Mouse (Mus musculus) heart, embryonic 15.5 days (tissue): ENCODE measurements around the gene Ppp1r14c. TPM values are rescaled to one million over a fixed set of nuclear protein-coding genes. Genes with fewer than 3 reads are reported as not detected.

Experiments
- ATAC-seq: fragments of 200-750 bp; cut with Nextera tagmentation; replicated peaks from 2 replicates; pipeline ENCODE4 v1.8.0; 2017; ENCODE audit warnings: low read depth, moderate TSS enrichment; ENCODE audit not compliant: insufficient number of reproducible peaks, insufficient read depth, low FRiP score
- H3K27ac ChIP-seq: fragments of 300-500 bp; sonication (generic); 2 replicates; pipeline ENCODE4 v1.5.1; 2015; ENCODE audit warnings: mild to moderate bottlenecking, inconsistent platforms
- H3K27me3 ChIP-seq: fragments of 300-500 bp; sonication (generic); 2 replicates; pipeline ENCODE4 v1.6.1; 2015; ENCODE audit warnings: inconsistent platforms
- H3K36me3 ChIP-seq: fragments of 300-500 bp; sonication (generic); 2 replicates; pipeline ENCODE4 v1.6.1; 2015; ENCODE audit warnings: mild to moderate bottlenecking, inconsistent platforms
- H3K4me1 ChIP-seq: fragments of 300-500 bp; sonication (generic); replicated peaks from 2 replicates; pipeline ENCODE4 v1.6.1; 2015; ENCODE audit warnings: inconsistent platforms
- H3K4me2 ChIP-seq: fragments of 300-500 bp; sonication (generic); 2 replicates; pipeline ENCODE4 v1.6.1; 2015; ENCODE audit warnings: inconsistent platforms, mild to moderate bottlenecking, moderate library complexity
- H3K4me3 ChIP-seq: fragments of 300-500 bp; sonication (generic); 2 replicates; pipeline ENCODE4 v1.5.1; 2015; ENCODE audit warnings: mild to moderate bottlenecking, inconsistent platforms
- H3K9ac ChIP-seq: fragments of 300-500 bp; sonication (generic); 2 replicates; pipeline ENCODE4 v1.6.1; 2015; ENCODE audit warnings: mild to moderate bottlenecking, inconsistent platforms
- H3K9me3 ChIP-seq: fragments of 300-500 bp; sonication (generic); replicated peaks from 2 replicates; pipeline ENCODE4 v1.6.1; 2016; ENCODE audit warnings: inconsistent platforms
- WGBS: fragments of 180-500 bp; shearing (Covaris S2); methylation state at CpG from one replicate; pipeline ENCODE4 v1.1.7; 2015; ENCODE audit warnings: mixed read lengths; 5-methylcytosine and 5-hydroxymethylcytosine counted together
- polyA plus RNA-seq: library from polyadenylated mRNA; unstranded; fragments of >200 nt; fragmentation: Nextera tagmentation; extraction: Ambion mirVana; gene quantifications from 2 replicates; pipeline ENCODE4 v1.2.1, GENCODE M21; 2015

Gene Ppp1r14c
- polyA plus RNA-seq, 1 experiment from 2014 or later: 287 TPM

DNA sequence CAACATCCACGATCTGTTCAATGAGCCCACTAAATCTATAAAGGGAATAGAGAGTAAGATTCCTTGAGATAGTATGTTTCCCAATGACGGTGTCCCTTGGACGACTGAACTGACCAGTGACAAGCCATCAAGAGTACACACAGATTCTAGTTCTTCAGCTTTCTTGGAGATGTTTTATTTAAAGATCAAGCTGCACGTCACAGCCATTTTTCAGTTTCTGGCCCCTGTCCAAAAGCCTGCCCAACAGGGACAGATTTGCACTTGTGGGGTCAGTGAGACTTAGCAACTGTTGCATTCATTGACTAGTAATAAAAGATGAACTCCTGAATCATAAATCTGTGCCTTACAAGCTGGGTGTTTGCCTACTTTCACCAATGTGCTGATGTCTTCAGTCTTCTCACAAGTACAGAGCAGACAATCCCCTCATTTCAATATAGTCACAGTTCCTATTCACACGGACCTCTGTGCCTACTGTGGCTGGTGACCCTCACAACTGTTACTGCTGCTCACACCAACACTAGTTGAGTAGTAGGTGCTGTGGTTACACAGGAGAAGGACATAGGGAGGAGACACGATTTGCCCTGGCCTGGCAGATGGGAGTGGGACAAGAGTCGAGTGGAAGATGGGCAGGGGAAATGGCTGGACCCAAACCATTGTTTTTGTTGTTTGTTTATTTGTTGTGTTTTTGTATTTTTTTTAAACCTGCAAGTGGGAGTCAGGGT lies 37.7 kb downstream of the Ppp1r14c start:
- Histone ChIP-seq H3K4me3 (no peak overlapping the region), H3K4me2 (no peak overlapping the region), H3K9me3 (no peaks in the 10 kb centered on the region), H3K36me3 (no peaks in the 10 kb centered on the region; the same call in 1 of the 2 replicates), H3K4me1 (peaks cover 55% of the 10 kb centered on the region), H3K27me3 (no peaks in the 10 kb centered on the region), H3K9ac (no peak overlapping the region), H3K27ac (peak overlapping the region; percentile 49)
- WGBS: 51% methylated on average over 7 of the region's 7 CpGs
- ATAC-seq: no peak

DNA sequence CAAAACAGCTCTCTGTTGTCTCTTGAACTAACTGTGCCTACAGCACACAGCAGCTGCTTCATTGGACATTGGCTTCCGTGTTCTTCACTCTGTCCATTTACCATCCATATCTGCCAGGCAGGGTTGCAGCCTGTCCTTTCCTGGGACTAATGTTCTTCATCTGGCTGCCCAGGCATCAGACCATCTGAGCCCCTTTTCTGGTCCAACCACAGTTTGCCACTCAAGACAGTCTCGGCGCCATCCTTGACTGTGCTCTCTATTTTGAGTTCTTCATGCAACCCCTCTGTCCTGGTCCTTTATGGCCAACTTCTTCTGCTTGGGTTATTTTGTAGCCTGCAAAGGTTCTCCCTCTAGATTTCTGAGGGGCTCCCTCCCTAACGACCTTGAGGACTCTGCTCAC lies 38.5 kb downstream of the Ppp1r14c start:
- ATAC-seq: no peak
- Histone ChIP-seq H3K27ac (no peak overlapping the region; the same call in 1 of the 2 replicates), H3K4me1 (peaks cover 62% of the 10 kb centered on the region), H3K4me2 (no peak overlapping the region), H3K9me3 (no peaks in the 10 kb centered on the region), H3K9ac (no peak overlapping the region), H3K4me3 (no peak overlapping the region), H3K27me3 (no peaks in the 10 kb centered on the region), H3K36me3 (no peaks in the 10 kb centered on the region; the same call in 1 of the 2 replicates)
- 88% methylated on average over 4 of the region's 4 CpGs for WGBS

DNA sequence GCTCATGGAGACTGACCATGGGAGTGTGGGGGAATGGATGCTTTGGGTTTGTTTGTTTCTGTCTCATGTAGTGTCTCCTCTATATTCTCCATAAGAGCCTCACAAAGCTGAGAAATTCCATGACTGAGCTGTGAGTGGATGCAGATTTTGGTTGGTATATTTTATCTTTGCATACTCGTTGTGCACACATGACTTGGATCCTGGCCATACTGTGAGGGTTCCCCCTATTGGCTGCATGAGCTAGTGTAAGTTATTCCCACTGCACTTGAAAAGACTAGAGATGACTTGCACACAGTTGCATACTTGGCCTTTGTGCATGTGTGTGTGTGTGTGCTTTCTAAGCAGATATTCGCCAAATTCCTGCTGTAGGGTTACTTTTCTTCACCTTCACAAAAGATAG lies 40.4 kb downstream of the Ppp1r14c start:
- Histone ChIP-seq H3K9me3 (no peaks in the 10 kb centered on the region), H3K4me1 (peaks cover 67% of the 10 kb centered on the region), H3K4me2 (no peak overlapping the region), H3K27ac (no peak overlapping the region), H3K27me3 (no peaks in the 10 kb centered on the region), H3K4me3 (no peak overlapping the region), H3K36me3 (no peaks in the 10 kb centered on the region; the same call in 1 of the 2 replicates), H3K9ac (no peak overlapping the region)
- ATAC-seq: no peak
- WGBS: 62% methylated on average over 2 of the region's 2 CpGs

DNA sequence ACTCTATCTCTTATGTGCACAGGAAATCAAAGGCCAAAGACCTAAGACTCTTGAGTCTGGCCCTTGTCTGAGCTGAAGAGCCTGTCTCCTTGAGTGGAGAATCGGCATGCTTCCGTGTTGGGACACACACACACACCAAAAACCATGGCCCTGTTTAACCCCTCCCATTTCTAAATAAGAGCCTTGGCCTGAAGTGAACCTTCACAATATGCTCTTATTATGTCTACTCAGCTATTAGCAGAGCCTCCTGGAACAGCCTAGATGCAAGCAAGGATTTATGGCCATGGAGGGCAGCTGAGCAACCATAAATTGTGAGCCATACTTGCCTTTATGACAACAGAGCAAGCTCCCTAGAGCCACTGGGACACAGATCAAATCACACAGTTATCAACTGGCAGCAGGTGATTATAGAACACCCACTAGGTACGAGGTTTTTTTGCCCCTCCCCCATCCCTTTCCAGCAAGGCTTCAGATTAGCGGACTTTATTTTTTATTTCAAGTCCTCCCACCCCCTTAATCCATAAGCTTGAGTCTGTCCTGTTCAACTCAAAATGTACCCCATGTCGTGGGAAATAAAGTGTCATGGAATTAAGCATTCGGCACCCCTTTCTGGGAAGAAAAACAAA lies 42.3 kb downstream of the Ppp1r14c start:
- H3K27ac ChIP-seq: no peak overlapping the region
- no peak overlapping the region for H3K4me2 ChIP-seq
- H3K9me3 ChIP-seq: no peaks in the 10 kb centered on the region
- 54% methylated on average over 6 of the region's 6 CpGs for WGBS
- H3K27me3 ChIP-seq: no peaks in the 10 kb centered on the region
- 0 out of 2 replicates have a peak, but pooled peaks have one; percentile 16 for ATAC-seq
- H3K9ac ChIP-seq: no peak overlapping the region
- H3K4me1 ChIP-seq: peaks cover 69% of the 10 kb centered on the region
- no peaks in the 10 kb centered on the region; the same call in 1 of the 2 replicates for H3K36me3 ChIP-seq
- H3K4me3 ChIP-seq: no peak overlapping the region

DNA sequence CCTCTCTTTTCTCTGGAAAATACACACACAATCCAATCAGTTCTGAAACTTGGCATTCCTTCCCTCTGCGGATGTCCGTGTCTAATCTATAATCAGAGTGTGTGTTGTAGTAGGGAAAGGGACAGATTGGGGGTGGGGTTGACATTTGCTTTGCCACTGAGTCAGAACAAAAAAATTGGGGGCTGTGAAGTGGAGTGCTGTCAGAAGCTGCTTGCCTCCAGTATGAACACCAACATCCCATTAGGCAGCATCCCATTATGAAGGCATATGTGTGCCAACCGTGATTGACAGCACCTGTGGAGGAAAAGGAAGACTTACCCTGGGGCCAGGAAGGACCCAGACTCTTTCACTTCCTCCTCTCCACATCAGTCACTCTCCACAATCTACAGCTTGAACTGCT lies 42.8 kb downstream of the Ppp1r14c start:
- ATAC-seq: no peak
- H3K9me3 ChIP-seq: no peaks in the 10 kb centered on the region
- H3K36me3 ChIP-seq: no peaks in the 10 kb centered on the region; the same call in 1 of the 2 replicates
- H3K27ac ChIP-seq: no peak overlapping the region
- 59% methylated on average over 3 of the region's 3 CpGs for WGBS
- no peaks in the 10 kb centered on the region for H3K27me3 ChIP-seq
- H3K9ac ChIP-seq: no peak overlapping the region
- H3K4me2 ChIP-seq: no peak overlapping the region
- peaks cover 69% of the 10 kb centered on the region for H3K4me1 ChIP-seq
- H3K4me3 ChIP-seq: no peak overlapping the region

DNA sequence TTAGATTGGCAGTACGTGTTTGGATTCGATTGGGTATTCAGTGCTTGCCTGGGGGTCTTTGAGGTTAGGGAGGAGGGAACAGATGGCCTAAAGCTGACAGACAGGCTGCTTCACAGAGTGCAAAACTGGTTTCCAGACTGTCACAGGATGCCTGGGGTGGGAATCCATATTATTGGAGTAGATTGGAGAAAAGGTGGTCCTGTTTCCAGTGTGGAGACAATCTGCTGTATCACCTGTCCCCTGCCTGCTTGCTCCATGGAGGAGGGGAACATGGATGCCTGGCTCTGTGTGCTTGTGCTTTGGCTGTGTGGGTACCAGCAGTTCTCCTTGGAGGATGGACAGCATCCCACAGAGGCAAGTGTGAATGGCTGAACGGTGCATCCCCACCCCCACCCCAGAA lies 45.4 kb downstream of the Ppp1r14c start:
- no peak overlapping the region for H3K4me3 ChIP-seq
- 63% methylated on average over 3 of the region's 3 CpGs for WGBS
- H3K36me3 ChIP-seq: no peaks in the 10 kb centered on the region; the same call in 1 of the 2 replicates
- no peaks in the 10 kb centered on the region for H3K27me3 ChIP-seq
- H3K4me1 ChIP-seq: peaks cover 83% of the 10 kb centered on the region
- no peak overlapping the region for H3K4me2 ChIP-seq
- ATAC-seq: no peak
- H3K9ac ChIP-seq: no peak overlapping the region
- H3K27ac ChIP-seq: peak overlapping the region; percentile 13; the same call in 1 of the 2 replicates
- H3K9me3 ChIP-seq: no peaks in the 10 kb centered on the region

DNA sequence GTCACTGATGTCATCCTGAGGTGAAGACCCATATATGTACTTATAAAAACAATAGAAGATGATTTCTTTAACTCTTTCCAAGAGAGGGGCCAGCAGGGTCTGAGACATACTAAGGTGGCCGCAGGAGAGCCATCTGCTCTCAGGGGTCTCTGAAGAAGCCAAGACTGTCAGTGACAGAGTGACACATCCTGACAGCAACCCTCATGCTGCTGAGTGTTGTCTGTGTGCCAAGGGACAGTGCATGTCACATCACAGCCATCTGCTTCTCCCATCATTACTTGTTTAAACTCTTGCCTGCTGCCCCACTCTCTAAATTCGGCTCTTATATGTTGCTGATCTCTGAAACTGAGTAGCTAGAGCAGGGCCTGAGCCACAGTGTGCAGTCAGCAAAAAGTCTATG lies 45.8 kb downstream of the Ppp1r14c start:
- Histone ChIP-seq H3K4me3 (no peak overlapping the region), H3K27me3 (no peaks in the 10 kb centered on the region), H3K4me1 (peaks cover 84% of the 10 kb centered on the region), H3K27ac (peak overlapping the region; percentile 13; the same call in 1 of the 2 replicates), H3K4me2 (no peak overlapping the region), H3K9ac (no peak overlapping the region), H3K9me3 (no peaks in the 10 kb centered on the region), H3K36me3 (no peaks in the 10 kb centered on the region)
- 68% methylated on average over 2 of the region's 2 CpGs for WGBS
- ATAC-seq: no peak

DNA sequence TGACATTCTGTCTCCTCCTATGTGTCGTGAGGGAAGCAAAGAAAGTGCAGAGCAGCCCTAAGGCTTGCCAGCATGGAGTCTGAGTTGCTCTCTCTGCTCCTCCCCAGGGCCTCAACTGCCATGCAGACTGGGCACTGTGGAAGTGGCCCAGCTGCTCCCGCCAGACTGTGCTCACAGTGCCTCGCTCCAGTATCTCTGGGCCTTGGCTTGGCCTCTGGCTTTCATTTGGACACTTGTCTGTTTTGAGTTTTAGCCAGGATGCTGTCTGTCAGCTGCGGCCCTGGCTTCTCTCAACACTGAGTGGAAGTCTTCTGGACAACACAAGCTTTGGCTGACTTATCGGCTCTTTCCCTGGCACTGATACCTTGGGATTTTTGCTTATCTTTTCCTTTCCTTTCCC lies 49.0 kb downstream of the Ppp1r14c start:
- Histone ChIP-seq H3K4me1 (peaks cover 78% of the 10 kb centered on the region), H3K9me3 (no peaks in the 10 kb centered on the region), H3K27ac (peak overlapping the region; percentile 89), H3K27me3 (no peaks in the 10 kb centered on the region), H3K4me2 (0 out of 2 replicates have a peak overlapping the region, but pooled peaks have one; percentile 19), H3K36me3 (no peaks in the 10 kb centered on the region), H3K9ac (peak overlapping the region; percentile 9; the same call in 1 of the 2 replicates), H3K4me3 (no peak overlapping the region)
- ATAC-seq: peak; percentile 79
- 21% methylated on average over 5 of the region's 5 CpGs for whole genome bisulfite sequencing

DNA sequence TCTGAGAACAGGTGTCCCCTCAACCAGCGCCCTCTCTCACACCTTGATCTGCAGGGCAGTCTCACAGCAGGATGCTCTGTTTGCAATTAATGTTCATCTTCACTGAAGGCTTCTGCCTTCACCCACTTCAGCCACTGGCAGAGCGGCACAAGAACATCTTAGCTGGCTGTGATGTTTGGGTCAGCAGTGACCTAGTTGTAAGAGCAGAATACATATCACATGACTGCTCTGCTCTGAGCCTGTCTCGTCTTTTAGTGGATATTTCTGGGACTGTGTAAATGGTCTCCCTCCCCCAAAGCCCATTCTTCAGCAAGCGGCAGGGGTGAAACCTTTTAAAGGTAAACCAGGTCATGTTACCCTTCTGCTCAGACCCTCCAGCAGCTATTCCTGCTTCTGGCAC lies 50.7 kb downstream of the Ppp1r14c start:
- H3K9ac ChIP-seq: peak overlapping the region; percentile 7; the same call in 1 of the 2 replicates
- H3K36me3 ChIP-seq: no peaks in the 10 kb centered on the region
- no peak overlapping the region for H3K4me3 ChIP-seq
- 47% methylated on average over 4 of the region's 4 CpGs for WGBS
- no peaks in the 10 kb centered on the region for H3K27me3 ChIP-seq
- ATAC-seq: peak; percentile 21; the same call in 1 of the 2 replicates
- H3K27ac ChIP-seq: peak overlapping the region; percentile 89
- peak overlapping the region; percentile 6; the same call in 1 of the 2 replicates for H3K4me2 ChIP-seq
- no peaks in the 10 kb centered on the region for H3K9me3 ChIP-seq
- H3K4me1 ChIP-seq: peaks cover 84% of the 10 kb centered on the region

DNA sequence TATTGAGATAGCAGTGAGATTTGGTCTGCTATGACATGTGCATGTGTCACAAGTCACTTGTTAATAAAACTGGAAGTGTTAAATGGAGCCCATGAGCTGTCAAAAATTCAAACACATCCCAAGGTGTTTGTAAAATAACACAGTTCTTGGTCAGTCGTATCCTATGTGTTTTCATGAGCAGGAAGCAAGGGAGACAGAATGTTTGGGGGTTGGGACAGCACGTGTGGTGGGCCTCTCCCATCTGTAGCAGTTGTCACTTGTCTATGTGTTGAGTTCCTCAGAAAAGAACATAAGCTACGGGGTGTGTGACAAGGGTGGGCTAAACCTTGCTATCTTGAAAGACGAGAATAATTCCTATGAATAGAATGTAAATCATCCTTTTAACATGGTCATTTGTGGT lies 51.6 kb downstream of the Ppp1r14c start:
- H3K27ac ChIP-seq: peak overlapping the region; percentile 89
- peaks cover 76% of the 10 kb centered on the region for H3K4me1 ChIP-seq
- no peaks in the 10 kb centered on the region for H3K27me3 ChIP-seq
- H3K9me3 ChIP-seq: no peaks in the 10 kb centered on the region
- H3K4me2 ChIP-seq: no peak overlapping the region
- 20% methylated on average over 4 of the region's 4 CpGs for WGBS
- no peak overlapping the region for H3K9ac ChIP-seq
- no peaks in the 10 kb centered on the region for H3K36me3 ChIP-seq
- no peak overlapping the region for H3K4me3 ChIP-seq
- ATAC-seq: peak; percentile 34; the same call in 1 of the 2 replicates

DNA sequence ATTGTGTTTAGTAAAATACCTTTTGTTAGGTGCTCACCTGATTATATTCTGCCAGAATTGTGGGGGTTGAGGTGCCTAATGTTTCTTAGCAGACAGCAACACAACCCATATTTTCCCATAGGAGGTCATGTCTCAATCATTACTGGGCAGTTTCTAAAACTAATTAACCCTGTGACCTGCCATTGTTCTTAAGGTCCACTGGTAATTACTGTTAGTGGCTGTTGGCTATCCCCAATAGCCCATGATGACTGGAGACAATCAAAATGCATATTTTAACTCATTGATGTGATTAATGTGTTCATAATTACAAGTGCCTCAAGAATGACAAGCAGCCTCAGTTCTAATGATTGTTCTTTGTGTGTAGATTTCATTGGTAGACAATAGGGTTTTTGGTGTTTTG lies 58.2 kb downstream of the Ppp1r14c start:
- Histone ChIP-seq H3K36me3 (peaks cover 9% of the 10 kb centered on the region; the same call in 1 of the 2 replicates), H3K4me3 (no peak overlapping the region)

More for the DNA sequence above, 58.2 kb downstream of the Ppp1r14c start:
- no peak for ATAC-seq
- peaks cover 34% of the 10 kb centered on the region for H3K4me1 ChIP-seq
- H3K27me3 ChIP-seq: no peaks in the 10 kb centered on the region
- no peak overlapping the region for H3K27ac ChIP-seq
- H3K4me2 ChIP-seq: no peak overlapping the region
- no peak overlapping the region for H3K9ac ChIP-seq
- H3K9me3 ChIP-seq: no peaks in the 10 kb centered on the region
